Mouse (Mus musculus) limb, embryonic 10.5 days (tissue): ENCODE results near the gene 4933412E24Rik. TPM values are rescaled to one million over a fixed set of nuclear protein-coding genes. Genes with fewer than 3 reads are reported as not detected.

Experiments
- DNase-seq: peaks from one replicate; pipeline ENCODE4 v3.0.0-alpha.2; 2017; ENCODE audit warnings: low spot score
- H3K27ac ChIP-seq: fragments of 300-500 bp; sonication (generic); 2 replicates; pipeline ENCODE4 v1.5.1; 2016; ENCODE audit warnings: mild to moderate bottlenecking
- H3K27me3 ChIP-seq: fragments of 300-500 bp; sonication (generic); 2 replicates; pipeline ENCODE4 v1.6.1; 2016; ENCODE audit warnings: low read depth, mild to moderate bottlenecking; ENCODE audit not compliant: poor library complexity, severe bottlenecking
- H3K36me3 ChIP-seq: fragments of 300-500 bp; sonication (generic); 2 replicates; pipeline ENCODE4 v1.6.1; 2016; ENCODE audit warnings: mild to moderate bottlenecking, moderate library complexity
- H3K4me1 ChIP-seq: fragments of 300-500 bp; sonication (generic); 2 replicates; pipeline ENCODE4 v1.6.1; 2016
- H3K4me3 ChIP-seq: fragments of 300-500 bp; sonication (generic); 2 replicates; pipeline ENCODE4 v1.5.1; 2016; ENCODE audit warnings: mild to moderate bottlenecking, moderate library complexity
- H3K9me3 ChIP-seq: fragments of 300-500 bp; sonication (generic); replicated peaks from 2 replicates; pipeline ENCODE4 v1.6.1; 2016; ENCODE audit warnings: mild to moderate bottlenecking
- WGBS: fragments of 180-500 bp; shearing (Covaris S2); methylation state at CpG from one replicate; pipeline ENCODE4 v1.1.7; 2016; 5-methylcytosine and 5-hydroxymethylcytosine counted together
- polyA plus RNA-seq: library from polyadenylated mRNA; unstranded; fragments of >200 nt; fragmentation: Nextera tagmentation; extraction: Ambion mirVana; gene quantifications from 2 replicates; pipeline ENCODE4 v1.2.1, GENCODE M21; 2016

Gene 4933412E24Rik
- polyA plus RNA-seq: not detected in 2 replicates

- no peak for DNase-seq
- 92% methylated on average over 7 of the region's 7 CpGs for WGBS
Measured at GRCm38 (mm10) chr15:60016513-60016912, at the start of gene 4933412E24Rik. TSS of gene 4933412E24Rik (minus strand) at chr15:60016613.

DNA sequence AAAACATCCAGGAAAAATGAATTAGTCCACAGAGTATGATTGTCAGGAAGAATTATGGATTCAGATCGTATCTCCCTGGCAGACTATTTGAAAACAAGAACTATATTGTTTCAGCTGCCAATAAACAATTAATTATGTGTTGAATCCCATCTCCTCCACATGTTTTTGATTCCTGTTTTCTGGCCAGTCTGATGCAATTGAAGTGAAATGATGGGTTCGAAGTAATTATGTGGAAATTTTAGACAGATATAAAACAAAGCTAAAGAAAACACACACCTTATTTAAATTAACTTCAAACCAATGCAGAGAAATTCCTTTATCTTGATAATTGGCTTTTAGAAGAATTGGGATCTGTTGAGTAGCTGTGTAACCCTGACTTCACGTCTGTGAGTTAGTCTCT is 14.3 kb upstream of the 4933412E24Rik start:
- H3K27me3 ChIP-seq: no peaks in the 10 kb centered on the region
- no peaks in the 10 kb centered on the region for H3K4me1 ChIP-seq
- WGBS: 48% methylated on average over 3 of the region's 3 CpGs
- no peak overlapping the region for H3K27ac ChIP-seq
- no peak overlapping the region for H3K4me3 ChIP-seq
- DNase-seq: no peak
- no peaks in the 10 kb centered on the region for H3K9me3 ChIP-seq
- no peaks in the 10 kb centered on the region for H3K36me3 ChIP-seq

More at GRCm38 (mm10) chr15:60016513-60016912, at the start of gene 4933412E24Rik:
- no peak within 1 kb of the TSS for H3K27ac ChIP-seq
- H3K9me3 ChIP-seq: no peaks in the 10 kb centered on the region
- peaks cover 2% of the 10 kb centered on the region; the same call in 1 of the 2 replicates for H3K4me1 ChIP-seq
- H3K27me3 ChIP-seq: no peaks in the 10 kb centered on the region
- no peak within 1 kb of the TSS for H3K4me3 ChIP-seq
- no peaks in the 10 kb centered on the region for H3K36me3 ChIP-seq

GRCm38 (mm10) chr15:60021256-60021655 is 4.8 kb upstream of the 4933412E24Rik start:
- H3K36me3 ChIP-seq: no peaks in the 10 kb centered on the region
- WGBS: 59% methylated on average over 3 of the region's 3 CpGs
- no peaks in the 10 kb centered on the region for H3K4me1 ChIP-seq
- H3K27ac ChIP-seq: no peak overlapping the region
- no peaks in the 10 kb centered on the region for H3K27me3 ChIP-seq
- no peak for DNase-seq
- H3K4me3 ChIP-seq: no peak overlapping the region
- no peaks in the 10 kb centered on the region for H3K9me3 ChIP-seq

DNA sequence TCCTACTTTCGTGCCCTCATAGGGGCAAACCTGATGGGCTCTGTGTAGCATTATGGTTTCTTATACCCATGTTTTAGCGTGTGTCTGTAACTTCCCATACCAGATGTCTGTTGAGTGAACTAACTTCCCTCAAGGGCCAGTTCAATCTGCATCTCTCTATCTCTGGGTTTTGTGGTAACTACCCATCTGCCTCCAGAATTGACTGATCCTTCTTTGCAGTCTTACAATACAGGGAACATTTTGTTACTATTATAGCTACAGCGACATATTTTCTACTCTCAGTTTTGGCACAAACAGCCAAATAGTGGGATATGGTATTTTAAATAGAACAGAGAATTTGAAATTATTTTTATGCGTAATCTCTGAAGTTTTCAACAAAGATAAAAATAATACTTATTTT is 6.2 kb downstream of the 4933412E24Rik start:
- 94% methylated on average over 4 of the region's 4 CpGs for WGBS
- Histone ChIP-seq H3K4me1 (peaks cover 2% of the 10 kb centered on the region; the same call in 1 of the 2 replicates), H3K27me3 (no peaks in the 10 kb centered on the region), H3K36me3 (no peaks in the 10 kb centered on the region), H3K27ac (no peak overlapping the region), H3K9me3 (no peaks in the 10 kb centered on the region), H3K4me3 (no peak overlapping the region)
- no peak for DNase-seq

DNA sequence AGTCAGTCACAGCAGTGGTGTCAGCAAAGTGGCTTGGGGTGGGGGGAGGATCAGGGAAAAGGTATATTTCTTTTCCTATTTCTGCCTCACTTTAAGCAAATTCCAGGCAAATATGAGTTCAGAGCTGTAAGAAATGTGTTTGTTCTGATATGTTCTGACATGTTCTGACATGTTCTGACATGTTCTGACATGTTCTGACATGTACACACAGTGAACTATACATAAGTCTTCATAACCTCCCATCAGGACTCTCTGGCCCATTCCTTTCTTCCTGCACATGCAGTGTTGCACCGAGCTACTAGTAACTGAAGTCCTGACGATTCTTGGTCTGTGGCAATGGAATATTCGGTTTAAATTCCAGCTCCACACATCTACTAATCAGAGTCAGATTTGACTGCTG is 6.8 kb downstream of the 4933412E24Rik start:
- 87% methylated on average over 3 of the region's 3 CpGs for WGBS
- no peaks in the 10 kb centered on the region for H3K9me3 ChIP-seq
- no peaks in the 10 kb centered on the region for H3K27me3 ChIP-seq

GRCm38 (mm10) chr15:59983777-59984176 is 32.6 kb downstream of the 4933412E24Rik start:
- Histone ChIP-seq H3K4me1 (peaks cover 7% of the 10 kb centered on the region), H3K9me3 (no peaks in the 10 kb centered on the region), H3K4me3 (no peak overlapping the region), H3K27ac (no peak overlapping the region), H3K36me3 (no peaks in the 10 kb centered on the region), H3K27me3 (no peaks in the 10 kb centered on the region)
- no peak for DNase-seq
- WGBS: 61% methylated on average over 4 of the region's 4 CpGs

More for the DNA sequence above, 6.8 kb downstream of the 4933412E24Rik start:
- Histone ChIP-seq H3K4me1 (no peaks in the 10 kb centered on the region), H3K4me3 (no peak overlapping the region), H3K27ac (no peak overlapping the region), H3K36me3 (no peaks in the 10 kb centered on the region)
- no peak for DNase-seq

- no peak for DNase-seq
- H3K36me3 ChIP-seq: no peaks in the 10 kb centered on the region
- H3K4me3 ChIP-seq: no peak overlapping the region
- WGBS: 47% methylated on average over 3 of the region's 3 CpGs
- no peaks in the 10 kb centered on the region for H3K9me3 ChIP-seq
- 0 out of 2 replicates have a peak overlapping the region, but pooled peaks have one; percentile 42 for H3K27ac ChIP-seq
- H3K27me3 ChIP-seq: no peaks in the 10 kb centered on the region
- peaks cover 30% of the 10 kb centered on the region for H3K4me1 ChIP-seq
Measured at GRCm38 (mm10) chr15:59975310-59975709, 41.1 kb downstream of the 4933412E24Rik start.

- Histone ChIP-seq H3K27ac (no peak overlapping the region), H3K4me1 (peaks cover 30% of the 10 kb centered on the region), H3K4me3 (no peak overlapping the region), H3K9me3 (no peaks in the 10 kb centered on the region), H3K36me3 (no peaks in the 10 kb centered on the region), H3K27me3 (no peaks in the 10 kb centered on the region)
- WGBS: 27% methylated on average over 5 of the region's 5 CpGs
- DNase-seq: no peak
Measured at GRCm38 (mm10) chr15:59974584-59974983, 41.8 kb downstream of the 4933412E24Rik start.

- peak overlapping the region; percentile 56; the same call in 1 of the 2 replicates for H3K27ac ChIP-seq
- H3K9me3 ChIP-seq: no peaks in the 10 kb centered on the region
- 49% methylated on average over 7 of the region's 7 CpGs for WGBS
- DNase-seq: no peak
- H3K36me3 ChIP-seq: no peaks in the 10 kb centered on the region
- no peak overlapping the region for H3K4me3 ChIP-seq
- peaks cover 30% of the 10 kb centered on the region for H3K4me1 ChIP-seq
- H3K27me3 ChIP-seq: no peaks in the 10 kb centered on the region
Measured at GRCm38 (mm10) chr15:59973651-59974519, 42.5 kb downstream of the 4933412E24Rik start.
